Mouse (Mus musculus): ENCODE measurements around the gene Zfp536. TPM values are rescaled to one million over a fixed set of nuclear protein-coding genes. Genes with fewer than 3 reads are reported as not detected.
A peak's percentile ranks its signal among the peaks of the same experiment; 100 is the strongest.

The Zfp536 gene
- total RNA-seq, 2 experiments from 2014 or later = 29.8 to 33.2 TPM

GRCm38 (mm10) chr7:37572021-37572420, 201.4 kb downstream of the Zfp536 start:
- intact Hi-C loops (cut with DNase I) = no loop called here
- DNase-seq (ENCODE audit: extremely low spot score in 1 of 2, low spot score in 2 of 2) = no peak

- peak in 1 of 2 experiments; percentile 39 for DNase-seq (ENCODE audit: extremely low spot score in 1 of 2, low spot score in 2 of 2)
- intact Hi-C loops (cut with DNase I) = no loop called here
These were observed 204.5 kb downstream of the Zfp536 start for GRCm38 (mm10) chr7:37568811-37569500.

GRCm38 (mm10) chr7:37568041-37568440, 205.4 kb downstream of the Zfp536 start:
- DNase-seq (ENCODE audit: extremely low spot score in 1 of 2, low spot score in 2 of 2) = no peak
- intact Hi-C loops (cut with DNase I) = no loop called here

GRCm38 (mm10) chr7:37566019-37566418, 207.4 kb downstream of the Zfp536 start:
- intact Hi-C loops (cut with DNase I) = no loop called here
- no peak for DNase-seq (ENCODE audit: extremely low spot score in 1 of 2, low spot score in 2 of 2)

- intact Hi-C loops (cut with DNase I) = no loop called here
- no peak for DNase-seq (ENCODE audit: extremely low spot score in 1 of 2, low spot score in 2 of 2)
These were observed 208.1 kb downstream of the Zfp536 start for GRCm38 (mm10) chr7:37565371-37565770.

GRCm38 (mm10) chr7:37564644-37565043, 208.8 kb downstream of the Zfp536 start:
- intact Hi-C loops (cut with DNase I) = loop anchor here (5.0 kb wide), 1 partner anchor 203 kb away; no protein-coding TSS in a partner anchor
- no peak for DNase-seq (ENCODE audit: extremely low spot score in 1 of 2, low spot score in 2 of 2)

- no peak for DNase-seq (ENCODE audit: extremely low spot score in 1 of 2, low spot score in 2 of 2)
- intact Hi-C loops (cut with DNase I) = loop anchor here (5.0 kb wide), 1 partner anchor 203 kb away; no protein-coding TSS in a partner anchor
These were observed 209.5 kb downstream of the Zfp536 start for GRCm38 (mm10) chr7:37563831-37564400.

GRCm38 (mm10) chr7:37563171-37563574, 210.3 kb downstream of the Zfp536 start:
- intact Hi-C loops (cut with DNase I) = loop anchor here (5.0 kb wide), 1 partner anchor 204 kb away; no protein-coding TSS in a partner anchor
- peak; percentile 31 to 43 for DNase-seq (ENCODE audit: extremely low spot score in 1 of 2, low spot score in 2 of 2)

GRCm38 (mm10) chr7:37562505-37562904, 210.9 kb downstream of the Zfp536 start:
- peak in 1 of 2 experiments; percentile 35 for DNase-seq (ENCODE audit: extremely low spot score in 1 of 2, low spot score in 2 of 2)
- intact Hi-C loops (cut with DNase I) = loop anchor here (5.0 kb wide), 1 partner anchor 205 kb away; no protein-coding TSS in a partner anchor

- intact Hi-C loops (cut with DNase I) = loop anchor here (5.0 kb wide), 1 partner anchor 207 kb away; no protein-coding TSS in a partner anchor
- DNase-seq (ENCODE audit: extremely low spot score in 1 of 2, low spot score in 2 of 2) = no peak
These were observed 212.9 kb downstream of the Zfp536 start for GRCm38 (mm10) chr7:37560581-37560980.

GRCm38 (mm10) chr7:37559851-37560250, 213.6 kb downstream of the Zfp536 start:
- no peak for DNase-seq (ENCODE audit: extremely low spot score in 1 of 2, low spot score in 2 of 2)
- intact Hi-C loops (cut with DNase I) = loop anchor here (5.0 kb wide), 1 partner anchor 207 kb away; no protein-coding TSS in a partner anchor

GRCm38 (mm10) chr7:37559341-37559740, 214.1 kb downstream of the Zfp536 start:
- intact Hi-C loops (cut with DNase I) = no loop called here
- DNase-seq (ENCODE audit: extremely low spot score in 1 of 2, low spot score in 2 of 2) = no peak

- intact Hi-C loops (cut with DNase I) = no loop called here
These were observed 216.6 kb downstream of the Zfp536 start for GRCm38 (mm10) chr7:37556811-37557210.

GRCm38 (mm10) chr7:37554405-37554804, 219.0 kb downstream of the Zfp536 start:
- DNase-seq (ENCODE audit: extremely low spot score in 1 of 2, low spot score in 2 of 2) = no peak
- intact Hi-C loops (cut with DNase I) = no loop called here

More at GRCm38 (mm10) chr7:37556811-37557210, 216.6 kb downstream of the Zfp536 start:
- DNase-seq (ENCODE audit: extremely low spot score in 1 of 2, low spot score in 2 of 2) = no peak

- intact Hi-C loops (cut with DNase I) = no loop called here
- DNase-seq (ENCODE audit: extremely low spot score in 1 of 2, low spot score in 2 of 2) = no peak
These were observed 219.8 kb downstream of the Zfp536 start for GRCm38 (mm10) chr7:37553646-37554045.

- intact Hi-C loops (cut with DNase I) = no loop called here
- DNase-seq (ENCODE audit: extremely low spot score in 1 of 2, low spot score in 2 of 2) = no peak
These were observed 221.1 kb downstream of the Zfp536 start for GRCm38 (mm10) chr7:37552384-37552783.

GRCm38 (mm10) chr7:37548805-37549204, 224.6 kb downstream of the Zfp536 start:
- no peak for DNase-seq (ENCODE audit: extremely low spot score in 1 of 2, low spot score in 2 of 2)
- intact Hi-C loops (cut with DNase I) = no loop called here

- intact Hi-C loops (cut with DNase I) = no loop called here
- DNase-seq (ENCODE audit: extremely low spot score in 1 of 2, low spot score in 2 of 2) = no peak
These were observed 229.4 kb downstream of the Zfp536 start for GRCm38 (mm10) chr7:37544011-37544410.

- DNase-seq (ENCODE audit: extremely low spot score in 1 of 2, low spot score in 2 of 2) = no peak
- intact Hi-C loops (cut with DNase I) = no loop called here
These were observed 230.5 kb downstream of the Zfp536 start for GRCm38 (mm10) chr7:37542951-37543350.

GRCm38 (mm10) chr7:37531166-37531565, 242.3 kb downstream of the Zfp536 start:
- no peak for DNase-seq (ENCODE audit: extremely low spot score in 1 of 2, low spot score in 2 of 2)
- intact Hi-C loops (cut with DNase I) = no loop called here

Measured in left cerebral cortex, postnatal 10 days (tissue).